Mouse (Mus musculus): ENCODE measurements around the gene Auts2. TPM values are rescaled to one million over a fixed set of nuclear protein-coding genes. Genes with fewer than 3 reads are reported as not detected.

The Auts2 gene
- total and polyA plus RNA-seq, 3 experiments, result not detected

GRCm38 (mm10) chr5:131839023-131839422 is 704.1 kb downstream of the Auts2 start:
- no peak for DNase-seq (ENCODE audit: extremely low read depth)
- Histone ChIP-seq H3K79me2 (replicated peaks; ENCODE audit: control insufficient read depth, extremely low read depth, insufficient read depth, poor library complexity, severe bottlenecking) (no peaks in the 10 kb centered on the region), H3K4me1 (ENCODE audit: control insufficient read depth in 1 of 2, insufficient read depth in 2 of 2) (no peaks in the 10 kb centered on the region), H3K27me3 (replicated peaks) (no peaks in the 10 kb centered on the region), H3K36me3 (replicated peaks in 1 of 2; ENCODE audit: control insufficient read depth in 1 of 2, insufficient read depth in 1 of 2, low read length in 1 of 2) (no peaks in the 10 kb centered on the region), H3K9me3 (replicated peaks; ENCODE audit: low read length) (peaks cover 79% of the 10 kb centered on the region), H3K9ac (ENCODE audit: insufficient read depth, low read depth) (no peak overlapping the region), H3K4me3 (replicated peaks in 1 of 3; ENCODE audit: low read depth in 2 of 3, low read length in 2 of 3, poor library complexity in 1 of 3) (no peak overlapping the region), H3K27ac (ENCODE audit: insufficient read depth, low read depth) (no peak overlapping the region), H3K4me2 (ENCODE audit: insufficient read depth, low read depth, poor library complexity, severe bottlenecking) (no peak overlapping the region)
- in situ Hi-C loops (cut with MboI; ENCODE audit: low pct_ligation_motif_present, low pct_unique_long_range_greater_than_20kb, low sequenced_read_pairs) (no loop called here), dilution Hi-C loops (cut with MboI; ENCODE audit: extremely low pct_ligation_motif_present, extremely low pct_unique_long_range_greater_than_20kb, low sequenced_read_pairs) (no loop called here)
- TF ChIP-seq EP300 (IDR thresholded peaks at IDR 0.05; ENCODE audit: low read length) (no peak), ZMIZ1 (IDR thresholded peaks at IDR 0.05; ENCODE audit: low read depth, low read length) (no peak), GABPA (IDR thresholded peaks at IDR 0.05; ENCODE audit: insufficient replicate concordance, low read depth, low read length) (no peak), POLR2A (IDR thresholded peaks at IDR 0.05; ENCODE audit: low read depth, low read length) (no peak), USF1 (IDR thresholded peaks at IDR 0.05; ENCODE audit: low read depth, low read length) (no peak), JUND (conservative IDR thresholded peaks at IDR 0.05; ENCODE audit: low read depth, low read length) (no peak), E2F4 (IDR thresholded peaks at IDR 0.05; ENCODE audit: insufficient replicate concordance, low read depth, low read length) (no peak), ZC3H11A (IDR thresholded peaks at IDR 0.05; ENCODE audit: low read depth, low read length) (no peak), MXI1 (IDR thresholded peaks at IDR 0.05; ENCODE audit: low read depth, low read length) (no peak), ETS1 (conservative IDR thresholded peaks at IDR 0.05; ENCODE audit: low read depth, low read length) (no peak), JUN (IDR thresholded peaks at IDR 0.05; ENCODE audit: insufficient read depth, low read depth, low read length) (no peak), KAT2A (IDR thresholded peaks at IDR 0.05; ENCODE audit: insufficient replicate concordance, low read length) (no peak), PAX5 (IDR thresholded peaks at IDR 0.05; ENCODE audit: low read length) (no peak), TBP (conservative IDR thresholded peaks at IDR 0.05; ENCODE audit: low read depth, low read length) (no peak), SIN3A (IDR thresholded peaks at IDR 0.05; ENCODE audit: low read length) (no peak), CHD1 (IDR thresholded peaks at IDR 0.05; ENCODE audit: low read depth, low read length) (no peak), ZKSCAN1 (IDR thresholded peaks at IDR 0.05; ENCODE audit: borderline replicate concordance, low read depth, low read length) (no peak), NELFE (IDR thresholded peaks at IDR 0.05; ENCODE audit: low read depth, low read length) (no peak)

GRCm38 (mm10) chr5:131838064-131838463 is 705.1 kb downstream of the Auts2 start:
- peaks cover 78% of the 10 kb centered on the region for H3K9me3 ChIP-seq (replicated peaks; ENCODE audit: low read length)
- H3K4me1 ChIP-seq (ENCODE audit: control insufficient read depth in 1 of 2, insufficient read depth in 2 of 2), result no peaks in the 10 kb centered on the region
- H3K27me3 ChIP-seq (replicated peaks), result no peaks in the 10 kb centered on the region
- no peaks in the 10 kb centered on the region for H3K36me3 ChIP-seq (replicated peaks in 1 of 2; ENCODE audit: control insufficient read depth in 1 of 2, insufficient read depth in 1 of 2, low read length in 1 of 2)
- no peak overlapping the region for H3K9ac ChIP-seq (ENCODE audit: insufficient read depth, low read depth)
- no peak overlapping the region for H3K27ac ChIP-seq (ENCODE audit: insufficient read depth, low read depth)
- H3K4me2 ChIP-seq (ENCODE audit: insufficient read depth, low read depth, poor library complexity, severe bottlenecking), result no peak overlapping the region
- no peak for TF ChIP-seq JUND (conservative IDR thresholded peaks at IDR 0.05; ENCODE audit: low read depth, low read length)
- no peak for TF ChIP-seq CHD2 (IDR thresholded peaks at IDR 0.05; ENCODE audit: low read length)
- no peak for TF ChIP-seq POLR2AphosphoS2 (IDR thresholded peaks at IDR 0.05; ENCODE audit: low read depth, low read length)
- TF ChIP-seq HCFC1 (IDR thresholded peaks at IDR 0.05; ENCODE audit: low read depth, low read length), result no peak
- TF ChIP-seq TBP (conservative IDR thresholded peaks at IDR 0.05; ENCODE audit: low read depth, low read length), result no peak
- no peak for TF ChIP-seq MAX (IDR thresholded peaks at IDR 0.05; ENCODE audit: low read length)
- TF ChIP-seq ZNF384 (IDR thresholded peaks at IDR 0.05; ENCODE audit: low read depth, low read length), result no peak
- TF ChIP-seq NRF1 (IDR thresholded peaks at IDR 0.05; ENCODE audit: low read depth, low read length), result no peak
- no peak for TF ChIP-seq UBTF (IDR thresholded peaks at IDR 0.05; ENCODE audit: low read depth, low read length)
- TF ChIP-seq PAX5 (IDR thresholded peaks at IDR 0.05; ENCODE audit: low read length), result no peak
- TF ChIP-seq NELFE (IDR thresholded peaks at IDR 0.05; ENCODE audit: low read depth, low read length), result no peak
- no peak for TF ChIP-seq ZMIZ1 (IDR thresholded peaks at IDR 0.05; ENCODE audit: low read depth, low read length)
- TF ChIP-seq MYC (IDR thresholded peaks at IDR 0.05; ENCODE audit: low read depth, low read length), result no peak
- TF ChIP-seq E2F4 (IDR thresholded peaks at IDR 0.05; ENCODE audit: insufficient replicate concordance, low read depth, low read length), result no peak
- TF ChIP-seq CHD1 (IDR thresholded peaks at IDR 0.05; ENCODE audit: low read depth, low read length), result no peak
- H3K79me2 ChIP-seq (replicated peaks; ENCODE audit: control insufficient read depth, extremely low read depth, insufficient read depth, poor library complexity, severe bottlenecking), result no peaks in the 10 kb centered on the region
- dilution Hi-C loops (cut with MboI; ENCODE audit: extremely low pct_ligation_motif_present, extremely low pct_unique_long_range_greater_than_20kb, low sequenced_read_pairs), result no loop called here
- in situ Hi-C loops (cut with MboI; ENCODE audit: low pct_ligation_motif_present, low pct_unique_long_range_greater_than_20kb, low sequenced_read_pairs), result no loop called here
- no peak overlapping the region for H3K4me3 ChIP-seq (replicated peaks in 1 of 3; ENCODE audit: low read depth in 2 of 3, low read length in 2 of 3, poor library complexity in 1 of 3)
- no peak for DNase-seq (ENCODE audit: extremely low read depth)

All from CH12.LX (cell line).